Mouse (Mus musculus) heart, postnatal 0 days (tissue): ENCODE measurements around the gene Olfr12. TPM values are rescaled to one million over a fixed set of nuclear protein-coding genes. Genes with fewer than 3 reads are reported as not detected.

ENCODE experiments used
- ATAC-seq: fragments of 200-750 bp; cut with Nextera tagmentation; 2 replicates; pipeline ENCODE4 v1.8.0; 2017; ENCODE audit warnings: low read depth, moderate number of reproducible peaks, moderate library complexity; ENCODE audit not compliant: insufficient read depth
- DNase-seq: peaks from one replicate; pipeline ENCODE4 v3.0.0-alpha.2; 2016; ENCODE audit warnings: low spot score
- H3K27ac ChIP-seq: fragments of 300-500 bp; sonication (generic); 2 replicates; pipeline ENCODE4 v1.5.1; 2014; ENCODE audit warnings: low read depth, mild to moderate bottlenecking
- H3K27me3 ChIP-seq: fragments of 300-500 bp; sonication (generic); 2 replicates; pipeline ENCODE4 v1.6.1; 2014; ENCODE audit warnings: low read length, mixed read lengths; ENCODE audit not compliant: control insufficient read depth, insufficient read depth
- H3K36me3 ChIP-seq: fragments of 300-500 bp; sonication (generic); replicated peaks from 2 replicates; pipeline ENCODE4 v1.6.1; 2014; ENCODE audit warnings: low read length, mixed read lengths; ENCODE audit not compliant: control insufficient read depth, insufficient read depth
- H3K4me1 ChIP-seq: fragments of 300-500 bp; sonication (generic); 2 replicates; pipeline ENCODE4 v1.6.1; 2014; ENCODE audit warnings: antibody characterized with exemption; ENCODE audit not compliant: control insufficient read depth, insufficient read depth
- H3K4me2 ChIP-seq: fragments of 300-500 bp; sonication (generic); 2 replicates; pipeline ENCODE4 v1.6.1; 2014; ENCODE audit warnings: low read depth, mild to moderate bottlenecking, low read length, moderate library complexity
- H3K4me3 ChIP-seq: fragments of 300-500 bp; sonication (generic); 2 replicates; pipeline ENCODE4 v1.5.1; 2014; ENCODE audit warnings: low read depth, low read length
- H3K9ac ChIP-seq: fragments of 300-500 bp; sonication (generic); replicated peaks from 2 replicates; pipeline ENCODE4 v1.6.1; 2014; ENCODE audit warnings: low read depth, low read length, mixed read lengths
- H3K9me3 ChIP-seq: fragments of 300-500 bp; sonication (generic); replicated peaks from 2 replicates; pipeline ENCODE4 v1.6.1; 2016; ENCODE audit warnings: low read length; ENCODE audit not compliant: control insufficient read depth
- CTCF ChIP-seq: IDR thresholded peaks from 2 replicates; pipeline ENCODE4 v1.5.1; 2016; ENCODE audit warnings: antibody characterized with exemption, control low read depth, low read depth
- EP300 ChIP-seq: IDR thresholded peaks from 2 replicates; pipeline ENCODE4 v1.6.1; 2016; ENCODE audit warnings: antibody characterized with exemption, low read depth
- WGBS: fragments of 180-500 bp; shearing (Covaris S2); extraction: QIAGEN DNeasy Blood & Tissue Kit; methylation state at CpG from one replicate; pipeline ENCODE4 v1.1.7; 2014; 5-methylcytosine and 5-hydroxymethylcytosine counted together
- polyA plus RNA-seq: library from polyadenylated mRNA; unstranded; fragments of >200 nt; fragmentation: Nextera tagmentation; extraction: Ambion mirVana; gene quantifications from 2 replicates; pipeline ENCODE4 v1.2.1, GENCODE M21; 2015
- total RNA-seq: library from RNA; depleted of rRNA; stranded (reverse); fragments of >200 nt; gene quantifications from 2 replicates; pipeline ENCODE4 v1.2.3, GENCODE M21; 2014; ENCODE audit warnings: low replicate concordance

Gene Olfr12
- total and polyA plus RNA-seq, 2 experiments from 2014 or later, result not detected

DNA sequence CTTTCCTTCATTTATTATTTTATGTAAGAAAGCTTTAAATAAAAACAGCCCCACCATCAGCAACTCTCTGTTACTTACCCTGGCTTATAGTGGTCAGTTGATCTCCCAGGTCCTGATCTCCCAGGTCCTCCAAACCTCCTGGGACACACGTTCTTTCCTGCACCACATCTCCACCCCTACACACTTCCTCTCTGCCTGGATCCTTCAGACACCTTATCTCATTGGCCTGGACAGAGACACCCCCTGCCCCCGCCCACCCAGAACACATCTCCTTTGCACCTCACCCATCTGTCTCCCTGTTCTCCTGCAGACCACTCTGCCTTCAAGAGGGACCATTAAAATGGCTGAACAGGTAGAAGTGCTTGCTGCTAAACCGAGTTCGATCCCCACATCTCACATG lies 29.4 kb downstream of the Olfr12 start:
- Histone ChIP-seq H3K4me3 (no peak overlapping the region), H3K27ac (no peak overlapping the region), H3K9ac (no peak overlapping the region), H3K4me1 (peaks cover 7% of the 10 kb centered on the region; the same call in 1 of the 2 replicates), H3K4me2 (no peak overlapping the region), H3K36me3 (no peaks in the 10 kb centered on the region), H3K27me3 (no peaks in the 10 kb centered on the region), H3K9me3 (no peaks in the 10 kb centered on the region)
- no peak for TF ChIP-seq CTCF
- no peak for TF ChIP-seq EP300
- no peak for ATAC-seq
- DNase-seq, result no peak
- WGBS, result 57% methylated on average over 4 of the region's 4 CpGs

DNA sequence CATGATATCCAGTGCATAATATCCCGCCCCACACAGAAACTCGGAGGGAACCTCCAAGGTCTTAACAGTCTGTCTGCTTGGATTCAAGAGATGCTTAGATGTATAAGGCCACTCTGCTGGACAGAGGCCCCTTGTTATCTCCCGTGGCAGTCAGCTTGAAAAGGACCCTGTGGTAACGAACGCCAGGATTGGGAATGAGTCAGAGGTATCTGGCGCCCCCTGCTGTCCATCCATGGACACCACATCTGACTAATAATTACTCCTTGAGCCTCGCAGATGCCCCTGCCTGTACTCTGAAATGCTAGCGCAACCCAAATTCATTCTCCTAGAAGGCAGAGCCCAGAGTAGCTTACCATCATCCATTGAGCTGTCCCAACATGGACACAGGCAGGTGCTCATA lies 30.2 kb downstream of the Olfr12 start:
- TF ChIP-seq EP300 (no peak), CTCF (peak; percentile 81)
- ATAC-seq (peak; percentile 27; the same call in 1 of the 2 replicates), DNase-seq (peak; percentile 57)
- H3K4me1 ChIP-seq, result no peaks in the 10 kb centered on the region
- no peak overlapping the region for H3K9ac ChIP-seq
- H3K27me3 ChIP-seq, result no peaks in the 10 kb centered on the region
- H3K4me2 ChIP-seq, result no peak overlapping the region
- H3K27ac ChIP-seq, result no peak overlapping the region
- H3K4me3 ChIP-seq, result no peak overlapping the region
- H3K9me3 ChIP-seq, result no peaks in the 10 kb centered on the region
- WGBS, result 6% methylated on average over 8 of the region's 8 CpGs
- H3K36me3 ChIP-seq, result no peaks in the 10 kb centered on the region

DNA sequence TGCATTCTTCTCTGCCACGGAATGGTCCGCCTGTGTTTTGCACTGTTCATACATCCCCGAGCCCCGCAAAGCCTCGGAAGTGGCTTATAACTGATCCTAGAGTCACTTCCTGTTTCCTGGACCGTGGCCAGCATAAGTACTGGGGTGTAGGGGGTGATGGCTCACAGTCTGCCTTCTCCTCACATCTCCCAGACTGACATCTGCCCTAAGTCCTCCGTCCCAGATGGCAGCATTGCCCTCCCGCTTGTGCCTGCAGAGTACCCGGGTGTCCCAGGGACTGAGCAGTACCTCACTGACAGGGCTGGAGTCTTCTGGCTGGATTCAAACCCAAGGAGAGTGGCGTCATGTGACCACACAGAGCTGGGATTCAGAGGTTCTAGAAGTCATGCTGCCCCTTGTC lies 30.6 kb downstream of the Olfr12 start:
- Histone ChIP-seq H3K4me2 (no peak overlapping the region), H3K4me3 (no peak overlapping the region), H3K27ac (no peak overlapping the region), H3K9ac (no peak overlapping the region), H3K27me3 (no peaks in the 10 kb centered on the region), H3K4me1 (no peaks in the 10 kb centered on the region), H3K36me3 (no peaks in the 10 kb centered on the region), H3K9me3 (no peaks in the 10 kb centered on the region)
- ATAC-seq, result no peak
- DNase-seq, result no peak
- WGBS, result 43% methylated on average over 10 of the region's 10 CpGs
- TF ChIP-seq EP300, result no peak
- TF ChIP-seq CTCF, result no peak

DNA sequence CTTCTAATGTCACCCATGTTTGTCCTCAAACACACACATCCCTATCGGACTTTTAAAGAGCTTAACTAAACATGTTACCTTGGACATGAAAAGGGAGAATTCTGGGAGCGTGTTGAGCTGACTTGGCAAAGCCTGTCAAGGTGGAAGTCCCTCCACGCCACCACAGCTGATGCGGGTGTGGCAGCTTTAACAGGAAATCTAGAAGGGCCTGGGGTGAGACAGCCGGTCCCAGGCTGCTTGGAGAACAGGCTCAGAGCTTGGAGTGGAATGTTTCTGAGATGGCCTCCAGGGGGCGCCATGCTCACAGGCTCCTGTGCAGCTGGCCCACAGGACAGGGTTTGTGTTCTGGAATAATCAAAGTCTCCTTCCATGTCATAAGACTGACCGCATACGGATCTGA lies 31.1 kb downstream of the Olfr12 start, which contains the start of gene Otos:
TSS of gene Otos (minus strand) at position 169 of the 400 bp plus-strand sequence.
- H3K27me3 ChIP-seq, result no peaks in the 10 kb centered on the region
- DNase-seq (peak; percentile 54), ATAC-seq (peak; percentile 69; the same call in 1 of the 2 replicates)
- H3K9ac ChIP-seq, result no peak within 1 kb of the TSS
- H3K36me3 ChIP-seq, result no peaks in the 10 kb centered on the region
- WGBS, result 22% methylated on average over 8 of the region's 8 CpGs
- H3K4me1 ChIP-seq, result no peaks in the 10 kb centered on the region
- no peak within 1 kb of the TSS for H3K4me2 ChIP-seq
- no peak within 1 kb of the TSS for H3K4me3 ChIP-seq
- no peak within 1 kb of the TSS for H3K27ac ChIP-seq
- peak; percentile 71 for TF ChIP-seq CTCF
- TF ChIP-seq EP300, result no peak
- no peaks in the 10 kb centered on the region for H3K9me3 ChIP-seq

DNA sequence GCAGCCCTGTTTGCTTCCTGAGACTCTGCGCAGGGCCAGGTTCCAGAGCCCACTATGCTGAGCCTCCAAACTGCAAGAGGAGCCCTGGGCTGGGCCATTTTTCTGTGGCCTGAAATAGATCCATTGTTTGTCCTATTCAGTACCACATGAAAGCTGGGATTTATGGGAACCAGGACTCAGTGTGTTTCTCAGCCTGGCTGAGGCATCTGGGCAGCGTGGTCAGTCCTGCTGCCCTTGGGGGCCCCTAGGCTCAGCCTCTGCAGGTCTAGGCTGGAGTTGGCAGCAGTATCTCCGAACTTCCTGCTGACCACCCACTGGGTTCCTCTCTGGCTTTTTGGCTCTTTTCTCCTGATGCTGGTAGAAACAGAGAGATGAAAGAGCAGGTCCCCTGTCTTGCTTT lies 33.9 kb downstream of the Olfr12 start:
- DNase-seq (no peak), ATAC-seq (no peak)
- no peaks in the 10 kb centered on the region for H3K9me3 ChIP-seq
- H3K4me2 ChIP-seq, result no peak overlapping the region
- H3K36me3 ChIP-seq, result no peaks in the 10 kb centered on the region
- H3K4me1 ChIP-seq, result no peaks in the 10 kb centered on the region
- no peaks in the 10 kb centered on the region for H3K27me3 ChIP-seq
- WGBS, result 65% methylated on average over 3 of the region's 3 CpGs
- H3K27ac ChIP-seq, result no peak overlapping the region
- no peak overlapping the region for H3K4me3 ChIP-seq
- TF ChIP-seq CTCF (no peak), EP300 (no peak)
- H3K9ac ChIP-seq, result no peak overlapping the region

DNA sequence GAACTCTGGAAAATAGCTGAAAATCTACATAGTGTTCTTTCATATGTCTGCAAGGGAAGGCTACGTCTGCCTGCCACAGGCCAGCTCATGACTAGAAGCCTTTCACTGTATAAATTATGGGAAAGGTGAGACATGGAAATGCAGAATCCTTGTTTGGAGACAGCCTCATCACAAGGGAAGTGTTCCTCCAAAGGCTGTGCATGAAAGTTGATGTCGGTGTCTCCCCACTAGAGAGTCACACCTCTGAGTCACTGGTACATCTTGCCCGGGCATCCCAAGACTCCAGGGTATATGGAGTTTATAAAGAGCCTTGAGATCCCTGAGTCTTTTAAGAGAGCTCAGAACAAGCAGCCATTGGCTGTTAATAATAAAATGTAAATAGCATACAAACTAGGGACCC lies 35.6 kb downstream of the Olfr12 start:
- H3K36me3 ChIP-seq, result no peaks in the 10 kb centered on the region
- TF ChIP-seq EP300, result no peak
- H3K9ac ChIP-seq, result no peak overlapping the region
- no peaks in the 10 kb centered on the region for H3K9me3 ChIP-seq
- H3K4me3 ChIP-seq, result no peak overlapping the region
- 82% methylated on average over 3 of the region's 3 CpGs for WGBS
- no peaks in the 10 kb centered on the region for H3K27me3 ChIP-seq
- DNase-seq (no peak), ATAC-seq (no peak)
- H3K4me1 ChIP-seq, result no peaks in the 10 kb centered on the region
- no peak overlapping the region for H3K27ac ChIP-seq
- H3K4me2 ChIP-seq, result no peak overlapping the region
